Mouse (Mus musculus) left cerebral cortex, adult 9 months (tissue): Measurements from ENCODE around the gene Arhgef28.
A peak's percentile ranks its signal among the peaks of the same experiment; 100 is the strongest.

ENCODE experiments used
- DNase-seq, 2 experiments: peaks; one replicate each; pipeline ENCODE4 v3.0.0; 2022; ENCODE audit warnings: low spot score in 2 of 2

The Arhgef28 gene

GRCm38 (mm10) chr13:98015981-98016922 is 190.0 kb downstream of the Arhgef28 start:
- DNase-seq, result no peak

- no peak for DNase-seq
Measured at GRCm38 (mm10) chr13:98014892-98015291, 191.3 kb downstream of the Arhgef28 start.

DNA sequence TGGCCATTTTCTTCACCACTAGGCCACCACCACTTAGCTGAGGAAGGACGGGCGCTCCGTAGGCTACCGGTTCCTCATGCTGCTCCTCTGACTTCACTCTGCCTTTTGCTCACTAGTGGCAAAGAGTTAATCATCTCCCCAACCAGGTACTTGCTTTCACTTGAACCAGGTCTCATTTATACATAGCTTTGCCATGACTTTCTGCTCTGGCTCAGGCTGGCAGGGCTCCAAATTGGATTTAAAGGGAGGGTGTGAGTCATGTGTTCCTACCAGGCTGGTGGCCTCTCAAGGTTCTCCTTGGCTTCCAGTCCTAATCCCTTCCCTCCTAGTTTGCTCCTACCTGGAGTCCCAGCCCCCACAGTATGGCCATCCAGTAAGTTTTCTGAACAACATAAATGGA is 192.5 kb downstream of the Arhgef28 start:
- DNase-seq, result no peak

DNA sequence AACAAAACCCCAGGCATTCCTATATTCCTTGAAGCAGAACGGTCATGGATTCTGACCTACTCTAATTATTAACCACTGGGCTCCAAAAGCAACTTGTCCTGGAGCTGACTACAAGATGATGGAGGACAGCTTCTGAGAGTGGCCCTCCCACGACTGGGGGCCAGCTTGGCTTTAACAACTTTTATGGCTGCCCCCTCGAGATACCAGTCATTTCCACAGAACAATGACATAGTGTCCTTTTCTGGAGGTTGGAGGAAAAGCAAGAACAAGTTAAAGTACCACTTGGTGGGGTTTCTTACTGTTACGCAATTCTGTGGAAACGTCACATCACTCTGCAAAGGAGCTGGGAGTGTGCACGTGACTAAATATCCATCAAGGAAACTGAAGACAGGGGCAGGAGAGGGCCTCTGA is 194.3 kb downstream of the Arhgef28 start:
- no peak for DNase-seq

GRCm38 (mm10) chr13:98009070-98009469 is 197.2 kb downstream of the Arhgef28 start:
- DNase-seq, result no peak

- peak; percentile 40 to 86 for DNase-seq
Measured at GRCm38 (mm10) chr13:98008588-98008987, 197.7 kb downstream of the Arhgef28 start.

DNA sequence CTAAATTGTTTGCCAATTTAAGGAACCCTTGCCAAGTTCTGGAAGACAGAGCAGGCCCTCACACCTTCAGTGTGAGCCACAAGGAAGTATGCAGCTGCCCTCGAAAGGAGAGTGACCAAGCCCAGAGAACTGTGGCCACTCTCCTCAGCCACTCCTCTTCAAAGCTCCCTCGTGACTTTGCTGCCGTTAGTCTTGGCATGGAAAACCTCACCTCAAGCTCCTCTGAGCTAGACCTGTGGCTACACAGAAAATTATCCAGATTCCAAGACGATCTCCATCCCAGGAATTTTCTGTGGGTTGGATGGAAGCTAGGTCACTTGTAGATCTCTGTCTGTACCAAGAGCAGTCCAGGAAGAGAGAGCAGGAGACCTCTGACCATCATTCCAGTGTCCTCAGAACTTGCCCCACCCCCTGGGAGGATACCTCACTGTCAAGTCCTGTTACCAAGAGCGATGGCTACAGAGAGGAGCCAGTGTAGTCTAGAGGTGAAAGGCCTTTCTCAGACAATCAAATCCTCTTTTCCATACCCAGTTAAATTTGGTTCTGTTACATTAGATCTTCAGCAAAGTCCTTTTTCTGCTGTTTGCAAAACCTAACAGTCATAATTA is 200.5 kb downstream of the Arhgef28 start:
- no peak for DNase-seq

GRCm38 (mm10) chr13:98004647-98005414 is 201.4 kb downstream of the Arhgef28 start:
- DNase-seq, result no peak

GRCm38 (mm10) chr13:98003690-98004089 is 202.5 kb downstream of the Arhgef28 start:
- DNase-seq, result no peak

DNA sequence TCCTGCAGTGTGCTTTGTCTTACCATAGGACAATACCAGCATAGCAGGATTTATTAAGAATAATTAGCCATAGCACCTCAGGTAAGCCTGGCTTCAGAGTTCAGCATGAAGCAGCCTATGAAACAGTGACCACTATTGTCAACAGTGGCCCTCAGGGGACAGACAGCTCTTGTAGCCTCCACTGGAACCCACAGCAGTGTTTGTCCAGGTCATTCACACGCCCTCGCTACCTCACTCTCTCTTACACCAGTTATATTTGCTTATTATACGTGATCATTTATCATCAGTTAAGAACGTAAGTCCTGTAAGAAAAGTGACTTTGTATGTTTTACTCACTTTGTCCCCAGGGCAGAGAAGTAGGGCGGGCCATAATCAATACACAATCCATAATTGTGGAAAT is 203.6 kb downstream of the Arhgef28 start:
- DNase-seq, result no peak

- DNase-seq, result no peak
Measured at GRCm38 (mm10) chr13:98002121-98002520, 204.1 kb downstream of the Arhgef28 start.

DNA sequence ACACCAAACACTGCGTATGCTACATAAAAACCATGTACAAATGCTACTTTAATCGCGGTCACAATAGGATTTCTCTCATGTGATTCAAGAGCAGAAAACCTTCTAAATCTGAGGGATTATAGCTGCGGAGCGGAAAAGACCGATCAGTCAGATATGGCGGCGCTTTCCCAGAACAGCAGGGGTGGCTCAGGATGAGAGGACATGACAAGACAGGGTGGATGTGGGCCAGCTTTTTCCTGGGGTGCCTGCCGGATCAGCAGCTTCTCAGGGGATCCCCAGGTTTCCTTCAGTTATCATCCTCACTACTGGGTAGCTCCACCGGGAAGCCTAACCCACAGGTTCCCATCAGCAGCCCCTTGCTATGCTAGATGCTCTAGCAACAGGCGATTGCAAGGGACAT is 204.5 kb downstream of the Arhgef28 start:
- no peak for DNase-seq

GRCm38 (mm10) chr13:98000841-98001240 is 205.4 kb downstream of the Arhgef28 start:
- DNase-seq, result no peak

DNA sequence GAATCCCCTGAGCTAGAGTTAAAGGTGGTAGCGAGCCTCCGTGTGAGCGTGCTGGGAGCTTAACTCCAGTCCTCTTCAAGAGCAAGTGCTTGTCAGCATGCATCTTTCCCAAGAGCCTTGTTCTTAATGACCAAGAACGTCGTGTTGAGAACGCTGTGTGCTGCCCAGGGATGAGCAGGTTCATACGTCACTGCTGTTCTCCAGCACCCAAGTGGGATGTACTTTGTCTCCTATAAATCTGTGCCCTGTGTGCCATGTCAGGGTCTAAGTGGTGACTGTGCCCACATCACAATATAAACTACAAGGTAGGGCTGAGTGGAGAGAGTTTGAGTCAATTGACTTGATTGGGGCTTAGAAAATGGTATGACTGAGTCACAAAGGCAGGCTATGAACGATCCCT is 207.1 kb downstream of the Arhgef28 start:
- no peak for DNase-seq

GRCm38 (mm10) chr13:97998570-97998969 is 207.7 kb downstream of the Arhgef28 start:
- no peak for DNase-seq

DNA sequence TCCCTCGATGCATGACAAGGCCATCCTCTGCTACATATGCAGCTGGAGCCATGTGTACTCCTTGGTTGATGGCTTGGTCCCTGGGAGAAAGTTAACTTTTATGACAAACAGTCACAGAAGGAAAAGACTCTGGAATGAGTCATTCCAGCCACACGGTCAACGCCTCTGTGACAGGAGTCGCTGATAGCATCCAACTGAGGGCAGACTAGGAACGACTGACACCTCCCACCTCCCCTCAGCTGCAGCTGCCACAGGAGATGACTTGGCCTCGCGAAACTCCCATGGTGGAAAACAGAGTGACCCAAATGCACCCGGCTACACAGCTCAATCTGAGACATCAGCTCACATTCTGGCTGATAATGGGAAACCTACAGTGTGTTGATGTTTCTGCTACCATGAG is 215.3 kb downstream of the Arhgef28 start:
- no peak for DNase-seq

GRCm38 (mm10) chr13:97988796-97989195 is 217.4 kb downstream of the Arhgef28 start:
- no peak for DNase-seq

GRCm38 (mm10) chr13:97986691-97987090 is 219.5 kb downstream of the Arhgef28 start:
- DNase-seq, result no peak

DNA sequence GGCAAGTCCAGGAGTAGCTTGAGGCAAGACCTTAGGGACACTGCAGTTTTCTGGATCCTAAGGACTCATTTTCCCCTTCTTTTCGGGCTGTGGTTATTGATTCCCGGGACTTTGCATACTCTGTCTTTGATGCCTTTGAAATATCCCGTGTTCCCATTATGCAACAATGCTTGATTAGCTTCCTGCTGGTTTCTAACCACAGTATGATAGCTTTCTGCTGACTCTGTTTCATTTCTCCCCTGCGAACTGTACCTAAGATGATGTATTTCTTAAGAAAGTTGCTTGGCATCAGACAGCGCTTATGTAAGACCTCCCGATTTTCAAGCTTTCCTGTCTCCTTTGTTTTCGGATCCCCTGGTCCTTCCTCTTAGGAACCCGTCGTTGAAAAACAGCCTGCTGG is 229.1 kb downstream of the Arhgef28 start:
- no peak for DNase-seq

- no peak for DNase-seq
Measured at GRCm38 (mm10) chr13:97976642-97977041, 229.6 kb downstream of the Arhgef28 start.

GRCm38 (mm10) chr13:97974532-97975194 is 231.6 kb downstream of the Arhgef28 start:
- no peak for DNase-seq

- no peak for DNase-seq
Measured at GRCm38 (mm10) chr13:97973915-97974314, 232.3 kb downstream of the Arhgef28 start.
